Mouse (Mus musculus) erythroblast, embryonic 14.5 days (primary cell): Measurements from ENCODE around the gene Naga. TPM values are rescaled to one million over a fixed set of nuclear protein-coding genes. Genes with fewer than 3 reads are reported as not detected.

Experiments
- H3K27me3 ChIP-seq: 2 replicates; pipeline ENCODE4 v1.6.1; 2012; ENCODE audit warnings: inconsistent platforms; ENCODE audit not compliant: control insufficient read depth
- H3K36me3 ChIP-seq: 2 replicates; pipeline ENCODE4 v1.6.1; 2012; ENCODE audit warnings: mild to moderate bottlenecking, inconsistent platforms; ENCODE audit not compliant: control insufficient read depth
- H3K4me1 ChIP-seq: 2 replicates; pipeline ENCODE4 v1.6.1; 2012; ENCODE audit warnings: inconsistent platforms; ENCODE audit not compliant: control insufficient read depth
- H3K4me3 ChIP-seq: replicated peaks from 2 replicates; pipeline ENCODE3; 2012; ENCODE audit warnings: moderate library complexity, mild to moderate bottlenecking, inconsistent platforms
- H3K9me3 ChIP-seq: 2 replicates; pipeline ENCODE4 v1.6.1; 2012; ENCODE audit warnings: low read length, inconsistent platforms, mixed read lengths; ENCODE audit not compliant: control insufficient read depth
- GATA1 ChIP-seq: IDR thresholded peaks from 2 replicates; pipeline ENCODE4 v1.6.1; 2012; ENCODE audit warnings: low read length, inconsistent platforms, mixed read lengths
- TAL1 ChIP-seq: IDR thresholded peaks from 3 replicates; pipeline ENCODE4 v1.6.1; 2012; ENCODE audit warnings: low read length, inconsistent platforms, mixed read lengths
- polyA plus RNA-seq: library from polyadenylated mRNA; stranded (reverse); fragments of >175 nt; gene quantifications from 2 replicates; pipeline ENCODE4 v1.2.3, GENCODE M21; 2012

The Naga gene
- polyA plus RNA-seq, 1 experiment: 17.6 TPM

- TF ChIP-seq TAL1 (no peak), GATA1 (no peak)
Observed at GRCm38 (mm10) chr15:82361459-82362018, 22.8 kb upstream of the Naga start.

GRCm38 (mm10) chr15:82358431-82359260, 19.9 kb upstream of the Naga start:
- Histone ChIP-seq H3K4me1 (peaks cover 14% of the 10 kb centered on the region), H3K36me3 (no peaks in the 10 kb centered on the region), H3K4me3 (peak overlapping the region; percentile 1), H3K9me3 (peaks cover 6% of the 10 kb centered on the region), H3K27me3 (no peaks in the 10 kb centered on the region)
- TF ChIP-seq GATA1 (no peak), TAL1 (no peak)

More at GRCm38 (mm10) chr15:82361459-82362018, 22.8 kb upstream of the Naga start:
- Histone ChIP-seq H3K27me3 (no peaks in the 10 kb centered on the region), H3K4me1 (no peaks in the 10 kb centered on the region; the same call in 1 of the 2 replicates), H3K4me3 (no peak overlapping the region), H3K9me3 (no peaks in the 10 kb centered on the region), H3K36me3 (no peaks in the 10 kb centered on the region)

- H3K4me1 ChIP-seq: peaks cover 46% of the 10 kb centered on the region
- H3K36me3 ChIP-seq: peaks cover 30% of the 10 kb centered on the region
- no peaks in the 10 kb centered on the region for H3K27me3 ChIP-seq
- peak; percentile 19; the same call in 1 of the 2 replicates for TF ChIP-seq GATA1
- no peak for TF ChIP-seq TAL1
- peaks cover 6% of the 10 kb centered on the region for H3K9me3 ChIP-seq
- peak within 1 kb of the TSS; percentile 91 for H3K4me3 ChIP-seq
Observed at GRCm38 (mm10) chr15:82354126-82354945, 15.6 kb upstream of the Naga start, which contains the start of gene Ndufa6. Gene Ndufa6 (minus strand): TSS chr15:82354322.

- Histone ChIP-seq H3K9me3 (peaks cover 6% of the 10 kb centered on the region), H3K4me3 (peak overlapping the region; percentile 91), H3K36me3 (peaks cover 36% of the 10 kb centered on the region), H3K27me3 (no peaks in the 10 kb centered on the region), H3K4me1 (peaks cover 50% of the 10 kb centered on the region)
- no peak for TF ChIP-seq GATA1
- TF ChIP-seq TAL1: no peak
Observed at GRCm38 (mm10) chr15:82353745-82354113, 15.0 kb upstream of the Naga start.

GRCm38 (mm10) chr15:82353078-82353744, 14.5 kb upstream of the Naga start:
- TF ChIP-seq TAL1: no peak
- TF ChIP-seq GATA1: no peak
- Histone ChIP-seq H3K4me3 (peak overlapping the region; percentile 91), H3K4me1 (peaks cover 55% of the 10 kb centered on the region), H3K9me3 (peaks cover 6% of the 10 kb centered on the region), H3K36me3 (peaks cover 42% of the 10 kb centered on the region), H3K27me3 (no peaks in the 10 kb centered on the region)

DNA sequence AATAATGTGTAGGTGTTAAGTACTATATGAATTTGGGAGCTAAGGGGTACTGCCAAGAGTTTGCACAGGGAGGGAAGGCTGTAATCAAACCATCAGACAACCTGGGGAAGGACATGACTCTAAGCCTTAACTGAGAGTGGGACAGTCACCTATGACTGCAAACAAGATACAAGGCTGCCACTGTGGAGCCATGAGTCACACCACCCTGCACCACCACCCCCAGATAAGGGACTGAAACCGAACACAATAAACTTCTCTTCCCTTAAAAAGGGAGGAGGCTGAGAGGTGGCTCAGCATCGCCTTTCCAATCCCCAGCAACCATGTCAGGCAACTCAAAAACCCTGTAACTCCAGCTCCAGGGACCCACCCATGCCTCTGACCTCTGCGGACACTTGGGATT, 12.8 kb upstream of the Naga start:
- no peaks in the 10 kb centered on the region for H3K27me3 ChIP-seq
- peaks cover 58% of the 10 kb centered on the region for H3K36me3 ChIP-seq
- TF ChIP-seq TAL1: no peak
- TF ChIP-seq GATA1: no peak
- peaks cover 71% of the 10 kb centered on the region for H3K4me1 ChIP-seq
- H3K9me3 ChIP-seq: peaks cover 6% of the 10 kb centered on the region
- no peak overlapping the region for H3K4me3 ChIP-seq

DNA sequence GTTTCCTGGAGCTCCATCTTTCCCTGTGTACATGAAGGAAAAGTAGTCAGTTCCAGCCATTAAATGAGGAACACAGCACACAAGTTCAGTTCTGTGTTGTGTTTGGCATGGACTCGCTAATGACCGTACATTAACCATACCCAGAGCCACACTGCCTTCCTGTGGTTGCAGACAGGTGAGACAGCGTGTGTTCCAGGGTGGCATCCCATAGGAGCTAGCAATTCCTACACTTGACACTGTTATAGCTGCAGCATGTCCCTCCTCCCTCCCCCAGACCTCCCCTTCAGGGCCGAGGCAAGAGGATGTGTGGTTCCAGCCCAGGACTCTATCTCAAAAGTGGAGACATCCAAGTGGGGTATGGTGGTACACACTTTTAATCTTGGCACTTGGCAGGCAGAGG, 11.6 kb upstream of the Naga start:
- no peaks in the 10 kb centered on the region for H3K27me3 ChIP-seq
- H3K4me1 ChIP-seq: peaks cover 70% of the 10 kb centered on the region
- H3K9me3 ChIP-seq: peaks cover 2% of the 10 kb centered on the region
- TF ChIP-seq GATA1 (no peak), TAL1 (no peak)
- no peak overlapping the region for H3K4me3 ChIP-seq
- H3K36me3 ChIP-seq: peaks cover 61% of the 10 kb centered on the region

GRCm38 (mm10) chr15:82348999-82349341, 10.2 kb upstream of the Naga start:
- Histone ChIP-seq H3K4me1 (peaks cover 75% of the 10 kb centered on the region), H3K27me3 (no peaks in the 10 kb centered on the region), H3K4me3 (no peak overlapping the region), H3K36me3 (peaks cover 75% of the 10 kb centered on the region), H3K9me3 (no peaks in the 10 kb centered on the region)
- TF ChIP-seq TAL1 (no peak), GATA1 (no peak)
